Mouse (Mus musculus): ENCODE data around the gene Tenm4. TPM values are rescaled to one million over a fixed set of nuclear protein-coding genes. Genes with fewer than 3 reads are reported as not detected.

Tenm4 gene
- total and polyA plus RNA-seq, 2 experiments = 0.09 to 0.11 TPM

- Histone ChIP-seq H3K79me2 (ENCODE audit: control insufficient read depth, insufficient read depth, low read length) (no peaks in the 10 kb centered on the region), H3K4me3 (ENCODE audit: insufficient read depth, low read depth, low read length) (no peak overlapping the region), H3K27ac (replicated peaks; ENCODE audit: insufficient read depth, low read depth, low read length) (no peak overlapping the region), H3K36me3 (ENCODE audit: control insufficient read depth, insufficient read depth, low read length) (no peaks in the 10 kb centered on the region), H3K9ac (ENCODE audit: low read depth, low read length) (no peak overlapping the region), H3K4me1 (ENCODE audit: control insufficient read depth, insufficient read depth, low read length) (no peaks in the 10 kb centered on the region), H3K27me3 (ENCODE audit: control insufficient read depth, insufficient read depth, low read length) (no peaks in the 10 kb centered on the region; the same call in 1 of the 2 replicates)
- 69% methylated on average over 13 of the region's 13 CpGs for WGBS
- no peak for DNase-seq (ENCODE audit: extremely low read depth, low read depth, low spot score)
- TF ChIP-seq CTCF (IDR thresholded peaks at IDR 0.05; ENCODE audit: low read depth, low read length) (no peak), POLR2A (IDR thresholded peaks at IDR 0.05; ENCODE audit: extremely low read depth, insufficient read depth, low read length) (no peak)
Measured at GRCm38 (mm10) chr7:96797716-96798332, 626.8 kb downstream of the Tenm4 start.

GRCm38 (mm10) chr7:96799816-96800215 lies 628.8 kb downstream of the Tenm4 start:
- WGBS = 83% methylated on average over 5 of the region's 5 CpGs
- H3K27me3 ChIP-seq (ENCODE audit: control insufficient read depth, insufficient read depth, low read length) = no peaks in the 10 kb centered on the region; the same call in 1 of the 2 replicates

GRCm38 (mm10) chr7:96801368-96801767 lies 630.3 kb downstream of the Tenm4 start:
- 30% methylated on average over 9 of the region's 9 CpGs for WGBS
- no peak overlapping the region for H3K4me3 ChIP-seq (ENCODE audit: insufficient read depth, low read depth, low read length)
- H3K36me3 ChIP-seq (ENCODE audit: control insufficient read depth, insufficient read depth, low read length) = no peaks in the 10 kb centered on the region
- DNase-seq (ENCODE audit: extremely low read depth, low read depth, low spot score) = no peak
- peaks cover 3% of the 10 kb centered on the region; the same call in 1 of the 2 replicates for H3K27me3 ChIP-seq (ENCODE audit: control insufficient read depth, insufficient read depth, low read length)
- H3K4me1 ChIP-seq (ENCODE audit: control insufficient read depth, insufficient read depth, low read length) = no peaks in the 10 kb centered on the region
- H3K79me2 ChIP-seq (ENCODE audit: control insufficient read depth, insufficient read depth, low read length) = no peaks in the 10 kb centered on the region
- TF ChIP-seq CTCF (IDR thresholded peaks at IDR 0.05; ENCODE audit: low read depth, low read length) (no peak), POLR2A (IDR thresholded peaks at IDR 0.05; ENCODE audit: extremely low read depth, insufficient read depth, low read length) (no peak)
- no peak overlapping the region for H3K9ac ChIP-seq (ENCODE audit: low read depth, low read length)
- H3K27ac ChIP-seq (replicated peaks; ENCODE audit: insufficient read depth, low read depth, low read length) = no peak overlapping the region

More at GRCm38 (mm10) chr7:96799816-96800215, 628.8 kb downstream of the Tenm4 start:
- Histone ChIP-seq H3K4me3 (ENCODE audit: insufficient read depth, low read depth, low read length) (no peak overlapping the region), H3K4me1 (ENCODE audit: control insufficient read depth, insufficient read depth, low read length) (no peaks in the 10 kb centered on the region), H3K9ac (ENCODE audit: low read depth, low read length) (no peak overlapping the region), H3K36me3 (ENCODE audit: control insufficient read depth, insufficient read depth, low read length) (no peaks in the 10 kb centered on the region), H3K27ac (replicated peaks; ENCODE audit: insufficient read depth, low read depth, low read length) (no peak overlapping the region), H3K79me2 (ENCODE audit: control insufficient read depth, insufficient read depth, low read length) (no peaks in the 10 kb centered on the region)
- DNase-seq (ENCODE audit: extremely low read depth, low read depth, low spot score) = no peak
- TF ChIP-seq CTCF (IDR thresholded peaks at IDR 0.05; ENCODE audit: low read depth, low read length) (no peak), POLR2A (IDR thresholded peaks at IDR 0.05; ENCODE audit: extremely low read depth, insufficient read depth, low read length) (no peak)

- H3K36me3 ChIP-seq (ENCODE audit: control insufficient read depth, insufficient read depth, low read length) = no peaks in the 10 kb centered on the region
- no peak for DNase-seq (ENCODE audit: extremely low read depth, low read depth, low spot score)
Measured at GRCm38 (mm10) chr7:96802216-96802615, 631.2 kb downstream of the Tenm4 start.

GRCm38 (mm10) chr7:96806561-96806960 lies 635.5 kb downstream of the Tenm4 start:
- DNase-seq (ENCODE audit: extremely low read depth, low read depth, low spot score) = no peak
- H3K79me2 ChIP-seq (ENCODE audit: control insufficient read depth, insufficient read depth, low read length) = no peaks in the 10 kb centered on the region
- H3K9ac ChIP-seq (ENCODE audit: low read depth, low read length) = no peak overlapping the region
- no peaks in the 10 kb centered on the region for H3K36me3 ChIP-seq (ENCODE audit: control insufficient read depth, insufficient read depth, low read length)
- no peak overlapping the region for H3K4me3 ChIP-seq (ENCODE audit: insufficient read depth, low read depth, low read length)
- TF ChIP-seq POLR2A (IDR thresholded peaks at IDR 0.05; ENCODE audit: extremely low read depth, insufficient read depth, low read length) (no peak), CTCF (IDR thresholded peaks at IDR 0.05; ENCODE audit: low read depth, low read length) (no peak)
- no peaks in the 10 kb centered on the region for H3K4me1 ChIP-seq (ENCODE audit: control insufficient read depth, insufficient read depth, low read length)
- WGBS = 95% methylated on average over 1 of the region's 1 CpGs
- H3K27me3 ChIP-seq (ENCODE audit: control insufficient read depth, insufficient read depth, low read length) = peaks cover 13% of the 10 kb centered on the region; the same call in 1 of the 2 replicates
- H3K27ac ChIP-seq (replicated peaks; ENCODE audit: insufficient read depth, low read depth, low read length) = no peak overlapping the region

More at GRCm38 (mm10) chr7:96802216-96802615, 631.2 kb downstream of the Tenm4 start:
- Histone ChIP-seq H3K27ac (replicated peaks; ENCODE audit: insufficient read depth, low read depth, low read length) (no peak overlapping the region), H3K4me3 (ENCODE audit: insufficient read depth, low read depth, low read length) (no peak overlapping the region), H3K27me3 (ENCODE audit: control insufficient read depth, insufficient read depth, low read length) (peaks cover 5% of the 10 kb centered on the region; the same call in 1 of the 2 replicates), H3K9ac (ENCODE audit: low read depth, low read length) (no peak overlapping the region), H3K4me1 (ENCODE audit: control insufficient read depth, insufficient read depth, low read length) (no peaks in the 10 kb centered on the region), H3K79me2 (ENCODE audit: control insufficient read depth, insufficient read depth, low read length) (no peaks in the 10 kb centered on the region)
- WGBS = 88% methylated on average over 3 of the region's 3 CpGs
- no peak for TF ChIP-seq POLR2A (IDR thresholded peaks at IDR 0.05; ENCODE audit: extremely low read depth, insufficient read depth, low read length)
- no peak for TF ChIP-seq CTCF (IDR thresholded peaks at IDR 0.05; ENCODE audit: low read depth, low read length)

Data from liver, adult 2 months (tissue).